Mouse (Mus musculus): ENCODE data around the gene Mrpl1. TPM values are rescaled to one million over a fixed set of nuclear protein-coding genes. Genes with fewer than 3 reads are reported as not detected.

Mrpl1 gene
- polyA plus RNA-seq, 1 experiment from 2014 or later = 10.9 TPM

DNA sequence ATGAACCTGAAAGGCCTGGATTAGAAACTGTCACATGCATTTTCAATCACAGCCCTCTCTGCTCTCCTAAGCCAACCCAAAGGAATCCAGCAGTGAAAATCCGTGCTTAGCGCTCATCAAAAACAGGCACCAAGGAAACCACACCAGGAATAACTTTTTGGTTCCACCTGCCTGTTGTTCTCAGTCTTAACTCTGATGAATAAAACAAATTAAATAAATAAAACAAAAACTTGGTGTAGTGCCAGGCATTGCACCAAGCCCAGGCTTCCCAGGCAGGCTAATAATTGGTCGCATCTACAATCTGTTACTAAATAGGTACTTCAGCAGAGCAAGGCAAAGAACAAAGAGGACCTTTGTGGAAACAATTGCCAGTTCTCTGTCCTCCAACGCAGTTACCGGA lies 99.4 kb downstream of the Mrpl1 start:
- no peak for TF ChIP-seq EP300 (IDR thresholded peaks at IDR 0.05)
- TF ChIP-seq CTCF (IDR thresholded peaks at IDR 0.05) = no peak
- no peaks in the 10 kb centered on the region for H3K27me3 ChIP-seq (replicated peaks; ENCODE audit: insufficient read depth, low read length)
- no peaks in the 10 kb centered on the region for H3K4me1 ChIP-seq (ENCODE audit: insufficient read depth, low read depth, low read length)
- H3K4me2 ChIP-seq (replicated peaks; ENCODE audit: low read depth, low read length) = no peak overlapping the region
- no peaks in the 10 kb centered on the region for H3K9me3 ChIP-seq (ENCODE audit: low read length)
- no peak for ATAC-seq
- WGBS = 75% methylated on average over 5 of the region's 5 CpGs
- no peak overlapping the region for H3K9ac ChIP-seq (replicated peaks; ENCODE audit: low read depth)
- H3K36me3 ChIP-seq (ENCODE audit: insufficient read depth, low read length) = no peaks in the 10 kb centered on the region
- H3K27ac ChIP-seq (ENCODE audit: low read length) = no peak overlapping the region
- no peak overlapping the region for H3K4me3 ChIP-seq (ENCODE audit: low read depth, low read length)
- no peak for DNase-seq (ENCODE audit: low spot score)

- no peak for ATAC-seq
Measured at GRCm38 (mm10) chr5:96309566-96309965, 100.3 kb downstream of the Mrpl1 start.

DNA sequence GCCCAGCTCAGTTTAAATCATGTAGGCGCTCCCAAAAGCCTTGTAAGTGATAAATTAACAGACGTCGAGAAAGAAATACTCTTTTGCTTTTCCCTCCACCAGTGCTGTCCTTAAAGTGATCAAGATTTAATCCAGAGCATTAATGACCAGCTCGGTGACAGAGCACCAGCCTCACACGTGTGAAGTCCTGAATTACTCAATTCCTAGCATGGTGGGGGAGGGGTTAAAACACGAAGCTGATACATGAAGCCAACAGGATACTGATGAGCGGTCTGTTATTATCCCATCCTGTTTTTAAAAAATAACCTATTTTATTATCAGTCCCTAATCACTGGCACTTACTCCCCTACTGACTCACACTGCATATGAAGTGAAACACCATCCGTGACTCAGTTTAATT lies 102.4 kb downstream of the Mrpl1 start:
- ATAC-seq = no peak

More at GRCm38 (mm10) chr5:96309566-96309965, 100.3 kb downstream of the Mrpl1 start:
- TF ChIP-seq CTCF (IDR thresholded peaks at IDR 0.05) (no peak), EP300 (IDR thresholded peaks at IDR 0.05) (no peak)
- H3K27me3 ChIP-seq (replicated peaks; ENCODE audit: insufficient read depth, low read length) = no peaks in the 10 kb centered on the region
- no peak overlapping the region for H3K9ac ChIP-seq (replicated peaks; ENCODE audit: low read depth)
- no peaks in the 10 kb centered on the region for H3K9me3 ChIP-seq (ENCODE audit: low read length)
- H3K4me2 ChIP-seq (replicated peaks; ENCODE audit: low read depth, low read length) = no peak overlapping the region
- H3K36me3 ChIP-seq (ENCODE audit: insufficient read depth, low read length) = no peaks in the 10 kb centered on the region
- WGBS = 88% methylated on average over 5 of the region's 5 CpGs
- no peak overlapping the region for H3K27ac ChIP-seq (ENCODE audit: low read length)
- no peak overlapping the region for H3K4me3 ChIP-seq (ENCODE audit: low read depth, low read length)
- DNase-seq (ENCODE audit: low spot score) = no peak
- H3K4me1 ChIP-seq (ENCODE audit: insufficient read depth, low read depth, low read length) = no peaks in the 10 kb centered on the region

More for the DNA sequence above, 102.4 kb downstream of the Mrpl1 start:
- H3K27ac ChIP-seq (ENCODE audit: low read length) = no peak overlapping the region
- no peak overlapping the region for H3K9ac ChIP-seq (replicated peaks; ENCODE audit: low read depth)
- H3K9me3 ChIP-seq (ENCODE audit: low read length) = no peaks in the 10 kb centered on the region
- H3K4me3 ChIP-seq (ENCODE audit: low read depth, low read length) = no peak overlapping the region
- H3K27me3 ChIP-seq (replicated peaks; ENCODE audit: insufficient read depth, low read length) = no peaks in the 10 kb centered on the region
- WGBS = 63% methylated on average over 8 of the region's 8 CpGs
- H3K4me2 ChIP-seq (replicated peaks; ENCODE audit: low read depth, low read length) = no peak overlapping the region
- H3K4me1 ChIP-seq (ENCODE audit: insufficient read depth, low read depth, low read length) = no peaks in the 10 kb centered on the region
- TF ChIP-seq EP300 (IDR thresholded peaks at IDR 0.05) (no peak), CTCF (IDR thresholded peaks at IDR 0.05) (no peak)
- DNase-seq (ENCODE audit: low spot score) = no peak
- H3K36me3 ChIP-seq (ENCODE audit: insufficient read depth, low read length) = no peaks in the 10 kb centered on the region

Other genes starting within 250 kb of the Mrpl1 start
- 29.5 and 30.6 TPM in 2 replicates for gene Cnot6l, start 45.3 kb upstream of the Mrpl1 start, polyA plus RNA-seq (2015; fragmentation: Nextera tagmentation; extraction: Ambion mirVana)
- gene Fras1, start 164.5 kb downstream of the Mrpl1 start, polyA plus RNA-seq (2015; fragmentation: Nextera tagmentation; extraction: Ambion mirVana) = 8.0 and 8.6 TPM in 2 replicates